Mouse (Mus musculus): ENCODE data around the gene Atp7b. TPM values are rescaled to one million over a fixed set of nuclear protein-coding genes. Genes with fewer than 3 reads are reported as not detected.

The Atp7b gene
- total RNA-seq, 2 experiments from 2014 or later, result 0.29 to 0.47 TPM

Other genes starting within 250 kb of the Atp7b start
- not detected in 2 replicates for gene Defb50, start 236.8 kb downstream of the Atp7b start, total RNA-seq (2015)
- gene Defb50, start 236.8 kb downstream of the Atp7b start, total RNA-seq (2017), result not detected in 2 replicates
- not detected in 2 replicates for gene Defb2, start 220.4 kb downstream of the Atp7b start, total RNA-seq (2015)
- gene Defb2, start 220.4 kb downstream of the Atp7b start, total RNA-seq (2017), result not detected in 2 replicates
- not detected in 2 replicates for gene Defb10, start 201.4 kb downstream of the Atp7b start, total RNA-seq (2015)
- gene Defb10, start 201.4 kb downstream of the Atp7b start, total RNA-seq (2017), result not detected in 2 replicates
- gene Defb9, start 174.9 kb downstream of the Atp7b start, total RNA-seq (2015), result not detected in 2 replicates
- not detected in 2 replicates for gene Defb9, start 174.9 kb downstream of the Atp7b start, total RNA-seq (2017)
- gene Defb11, start 153.9 kb downstream of the Atp7b start, total RNA-seq (2015), result not detected in 2 replicates
- not detected in 2 replicates for gene Defb11, start 153.9 kb downstream of the Atp7b start, total RNA-seq (2017)
- gene Defb15, start 127.6 kb downstream of the Atp7b start, total RNA-seq (2015), result not detected in 2 replicates
- gene Defb15, start 127.6 kb downstream of the Atp7b start, total RNA-seq (2017), result not detected in 2 replicates
- gene Defb35, start 122.0 kb downstream of the Atp7b start, total RNA-seq (2015), result not detected in 2 replicates
- not detected in 2 replicates for gene Defb35, start 122.0 kb downstream of the Atp7b start, total RNA-seq (2017)
- gene Defb13, start 113.5 kb downstream of the Atp7b start, total RNA-seq (2015), result not detected in 2 replicates
- not detected in 2 replicates for gene Defb13, start 113.5 kb downstream of the Atp7b start, total RNA-seq (2017)
- gene Fam90a1a, start 101.6 kb downstream of the Atp7b start, total RNA-seq (2015), result not detected in 2 replicates
- gene Fam90a1a, start 101.6 kb downstream of the Atp7b start, total RNA-seq (2017), result not detected in 2 replicates
- not detected in 2 replicates for gene Ccdc70, start 90.5 kb downstream of the Atp7b start, total RNA-seq (2015)
- not detected in 2 replicates for gene Ccdc70, start 90.5 kb downstream of the Atp7b start, total RNA-seq (2017)
- 8.6 and 8.9 TPM in 2 replicates for gene Alg11, start 416 bp upstream of the Atp7b start, total RNA-seq (2015)
- gene Alg11, start 416 bp upstream of the Atp7b start, total RNA-seq (2017), result 10.9 and 12.5 TPM in 2 replicates
- gene Nek5, start 64.7 kb upstream of the Atp7b start, total RNA-seq (2015), result not detected in 2 replicates
- not detected in 2 replicates for gene Nek5, start 64.7 kb upstream of the Atp7b start, total RNA-seq (2017)
- gene Nek3, start 106.1 kb upstream of the Atp7b start, total RNA-seq (2015), result 1.2 and 2.3 TPM in 2 replicates
- 2.1 and 2.2 TPM in 2 replicates for gene Nek3, start 106.1 kb upstream of the Atp7b start, total RNA-seq (2017)
- gene Ckap2, start 125.5 kb upstream of the Atp7b start, total RNA-seq (2015), result 66.7 and 76.1 TPM in 2 replicates
- gene Ckap2, start 125.5 kb upstream of the Atp7b start, total RNA-seq (2017), result 46.4 and 54.6 TPM in 2 replicates
- 47.5 and 49.8 TPM in 2 replicates for gene Vps36, start 132.5 kb upstream of the Atp7b start, total RNA-seq (2015)
- 43.9 and 47.3 TPM in 2 replicates for gene Vps36, start 132.5 kb upstream of the Atp7b start, total RNA-seq (2017)
- gene Thsd1, start 167.0 kb upstream of the Atp7b start, total RNA-seq (2015), result 0.56 and 1.5 TPM in 2 replicates
- gene Thsd1, start 167.0 kb upstream of the Atp7b start, total RNA-seq (2017), result 0.51 and 0.73 TPM in 2 replicates
- gene Tpte, start 223.1 kb upstream of the Atp7b start, total RNA-seq (2015), result not detected in 2 replicates
- not detected in 2 replicates for gene Tpte, start 223.1 kb upstream of the Atp7b start, total RNA-seq (2017)

Measured in megakaryocyte, adult 5-6 weeks (primary cell).